23 mouse cellular contexts compared by ENCODE assay signal in genomic region chr4:45853496-45854246, GRCm38 (mm10). TPM values are rescaled to one million over a fixed set of nuclear protein-coding genes. Genes with fewer than 3 reads are reported as not detected.
A peak's percentile ranks its signal among the peaks of the same experiment; 100 is the strongest.
DNase-seq lines count a peak whose midpoint lies in the region; ATAC-seq and TF ChIP-seq lines count a peak whose summit lies in the region.
"Had no signal": no experiment of that assay in that cellular context is flagged by ENCODE, and none has a peak within 500 bp of the region (broad histone marks: within the 10 kb centered on the region; RNA-seq: fewer than 3 reads in every experiment).

No protein-coding gene starts in this region.

- WGBS in heart, embryonic 14.5 days = 33% methylated on average over 15 of the region's 15 CpGs
- WGBS in liver, adult 2 months = 60% methylated on average over 15 of the region's 15 CpGs
- WGBS in liver, postnatal 0 days (ENCODE audit: insufficient replicate concordance) = 75% methylated on average over 15 of the region's 15 CpGs
- 33% methylated on average over 15 of the region's 15 CpGs for WGBS in lung, postnatal 0 days

- intact Hi-C loops in heart, postnatal 25 days (cut with DNase I) = loop anchor here (5.0 kb wide), 2 partner anchors 66 to 756 kb away; no protein-coding TSS in a partner anchor

- ATAC-seq in heart, embryonic 14.5 days (ENCODE audit: insufficient number of reproducible peaks, insufficient read depth, low FRiP score, low read depth) = no peak; the same call in 1 of the 2 replicates
- ATAC-seq in liver, postnatal 0 days = no peak
- no peak for ATAC-seq in lung, postnatal 0 days
- ATAC-seq: intestine, embryonic 16.5 days; liver, embryonic 12.5 days; Patski had no signal

- 0 out of 2 replicates have a peak overlapping the region, but pooled peaks have one; percentile 7 for H3K4me2 ChIP-seq in heart, embryonic 14.5 days (ENCODE audit: low read length)
- H3K4me2 ChIP-seq in liver, postnatal 0 days (ENCODE audit: low read depth, low read length) = no peak overlapping the region
- no peak overlapping the region for H3K4me2 ChIP-seq in lung, postnatal 0 days (replicated peaks; ENCODE audit: low read depth, low read length)
- H3K4me2 ChIP-seq: embryonic facial prominence, embryonic 15.5 days; hindbrain, embryonic 14.5 days; liver, embryonic 12.5 days; midbrain, embryonic 12.5 days had no signal

- TF ChIP-seq POLR2A in liver, adult 2 months (IDR thresholded peaks at IDR 0.05; ENCODE audit: extremely low read depth, insufficient read depth, low read length) = no peak

- H3K9me3 ChIP-seq in heart, embryonic 14.5 days (ENCODE audit: control insufficient read depth, low read length) = no peaks in the 10 kb centered on the region
- no peaks in the 10 kb centered on the region for H3K9me3 ChIP-seq in liver, postnatal 0 days (ENCODE audit: low read length)
- no peaks in the 10 kb centered on the region for H3K9me3 ChIP-seq in lung, postnatal 0 days (ENCODE audit: low read length)
- H3K9me3 ChIP-seq: embryonic facial prominence, embryonic 15.5 days; liver, embryonic 12.5 days; midbrain, embryonic 12.5 days had no signal

- H3K36me3 ChIP-seq in heart, embryonic 14.5 days (ENCODE audit: control insufficient read depth, insufficient read depth, low read length) = no peaks in the 10 kb centered on the region
- H3K36me3 ChIP-seq in liver, adult 2 months (ENCODE audit: control insufficient read depth, insufficient read depth, low read length) = peaks cover 10% of the 10 kb centered on the region
- no peaks in the 10 kb centered on the region for H3K36me3 ChIP-seq in liver, postnatal 0 days (replicated peaks; ENCODE audit: insufficient read depth, low read length)
- no peaks in the 10 kb centered on the region for H3K36me3 ChIP-seq in lung, postnatal 0 days (ENCODE audit: insufficient read depth, low read length)
- H3K36me3 ChIP-seq: embryonic facial prominence, embryonic 15.5 days; liver, embryonic 12.5 days; midbrain, embryonic 12.5 days had no signal

- no peak for TF ChIP-seq CTCF in liver, adult 2 months (IDR thresholded peaks at IDR 0.05; ENCODE audit: low read depth, low read length)
- no peak for TF ChIP-seq CTCF in liver, postnatal 0 days (IDR thresholded peaks at IDR 0.05; ENCODE audit: low read depth)
- no peak for TF ChIP-seq CTCF in lung, postnatal 0 days (IDR thresholded peaks at IDR 0.05)

- H3K27ac ChIP-seq in heart, embryonic 14.5 days (replicated peaks in 1 of 2; ENCODE audit: control insufficient read depth in 1 of 2, insufficient read depth in 1 of 2, low read depth in 2 of 2, low read length in 2 of 2) = no peak overlapping the region
- 0 out of 2 replicates have a peak overlapping the region, but pooled peaks have one; percentile 41 for H3K27ac ChIP-seq in liver, adult 2 months (replicated peaks; ENCODE audit: insufficient read depth, low read depth, low read length)
- no peak overlapping the region for H3K27ac ChIP-seq in liver, postnatal 0 days (ENCODE audit: low read depth)
- no peak overlapping the region for H3K27ac ChIP-seq in lung, postnatal 0 days (ENCODE audit: low read length)
- H3K27ac ChIP-seq: embryonic facial prominence, embryonic 15.5 days; hindbrain, embryonic 14.5 days; liver, embryonic 12.5 days; midbrain, embryonic 12.5 days had no signal

- H3K9ac ChIP-seq in heart, embryonic 14.5 days (ENCODE audit: low read length) = no peak overlapping the region
- no peak overlapping the region for H3K9ac ChIP-seq in liver, adult 2 months (ENCODE audit: low read depth, low read length)
- H3K9ac ChIP-seq in liver, postnatal 0 days (replicated peaks) = no peak overlapping the region
- H3K9ac ChIP-seq in lung, postnatal 0 days (replicated peaks; ENCODE audit: low read depth) = no peak overlapping the region
- H3K9ac ChIP-seq: embryonic facial prominence, embryonic 15.5 days; hindbrain, embryonic 14.5 days; liver, embryonic 12.5 days; midbrain, embryonic 12.5 days had no signal

- 0 out of 2 replicates have a peak, but pooled peaks cover 3% of the 10 kb centered on the region for H3K27me3 ChIP-seq in heart, embryonic 14.5 days (ENCODE audit: control insufficient read depth, insufficient read depth, low read length)
- no peaks in the 10 kb centered on the region for H3K27me3 ChIP-seq in liver, adult 2 months (ENCODE audit: control insufficient read depth, insufficient read depth, low read length)
- H3K27me3 ChIP-seq in liver, postnatal 0 days (ENCODE audit: insufficient read depth, low read length) = no peaks in the 10 kb centered on the region
- no peaks in the 10 kb centered on the region for H3K27me3 ChIP-seq in lung, postnatal 0 days (replicated peaks; ENCODE audit: insufficient read depth, low read length)
- H3K27me3 ChIP-seq: Patski had no signal

- DNase-seq in heart, postnatal 25 days (ENCODE audit: low spot score) = no peak
- DNase-seq in liver, adult 2 months (ENCODE audit: extremely low read depth, low read depth, low spot score) = peak; percentile 20
- DNase-seq in liver, postnatal 0 days = no peak
- peak; percentile 29 for DNase-seq in lung, postnatal 0 days (ENCODE audit: low spot score)
- DNase-seq in lung, postnatal 36 days = peak; percentile 14
- DNase-seq in cerebellum, postnatal 10 days = no peak
- DNase-seq: adrenal gland, postnatal 10 days; cerebellum, postnatal 14 days; heart, postnatal 10 days; right cerebral cortex, postnatal 4 days; thymus, postnatal 25 days had no signal

- H3K4me3 ChIP-seq in heart, embryonic 14.5 days (ENCODE audit: control insufficient read depth in 1 of 2, insufficient read depth in 1 of 2, low read depth in 1 of 2, low read length in 2 of 2) = no peak overlapping the region
- no peak overlapping the region for H3K4me3 ChIP-seq in liver, adult 2 months (ENCODE audit: insufficient read depth, low read depth, low read length)
- no peak overlapping the region for H3K4me3 ChIP-seq in liver, postnatal 0 days (ENCODE audit: low read depth, low read length)
- no peak overlapping the region for H3K4me3 ChIP-seq in lung, postnatal 0 days (ENCODE audit: low read depth, low read length)
- H3K4me3 ChIP-seq: embryonic facial prominence, embryonic 15.5 days; liver, embryonic 12.5 days; midbrain, embryonic 12.5 days had no signal

- no peak for TF ChIP-seq EP300 in liver, postnatal 0 days (IDR thresholded peaks at IDR 0.05; ENCODE audit: low read depth)
- TF ChIP-seq EP300 in lung, postnatal 0 days (IDR thresholded peaks at IDR 0.05) = no peak

- H3K4me1 ChIP-seq in heart, embryonic 14.5 days (ENCODE audit: control insufficient read depth in 2 of 2, insufficient read depth in 2 of 2, low read length in 2 of 2) = peaks cover 5 to 8% of the 10 kb centered on the region in 2 experiments; a peak in 3 of 4 replicates
- peaks cover 30% of the 10 kb centered on the region for H3K4me1 ChIP-seq in liver, adult 2 months (ENCODE audit: control insufficient read depth, insufficient read depth, low read length)
- H3K4me1 ChIP-seq in liver, postnatal 0 days (ENCODE audit: insufficient read depth) = peaks cover 3% of the 10 kb centered on the region; the same call in 1 of the 2 replicates
- H3K4me1 ChIP-seq in lung, postnatal 0 days (ENCODE audit: insufficient read depth, low read depth, low read length) = no peaks in the 10 kb centered on the region; the same call in 1 of the 2 replicates
- H3K4me1 ChIP-seq: embryonic facial prominence, embryonic 15.5 days; liver, embryonic 12.5 days had no signal

- H3K79me2 ChIP-seq in liver, adult 2 months (ENCODE audit: control insufficient read depth, insufficient read depth, low read length) = peaks cover 16% of the 10 kb centered on the region; the same call in 1 of the 2 replicates

RNA-seq across cellular contexts. Expression of gene Stra6l, which starts 5.2 kb away (rescaled TPM):
- polyA plus RNA-seq in heart, embryonic 14.5 days (2014; fragmentation: Nextera tagmentation; extraction: Ambion mirVana) = 0.11 and 0.16 TPM in 2 replicates
- total RNA-seq in heart, postnatal 25 days (2021) = not detected
- 86.7 and 103 TPM in 2 replicates for total RNA-seq in liver, adult 2 months (2014; rRNA removed)
- polyA plus RNA-seq in liver, adult 2 months (2012; rRNA removed) = 161 and 173 TPM in 2 replicates
- polyA plus RNA-seq in liver, postnatal 0 days (2015; fragmentation: Nextera tagmentation; extraction: Ambion mirVana) = 16.9 and 18.9 TPM in 2 replicates
- 0.05 TPM in 1 of 2 replicates, not detected in the other for polyA plus RNA-seq in lung, postnatal 0 days (2015; fragmentation: Nextera tagmentation; extraction: Ambion mirVana)
- total RNA-seq: heart, postnatal 10 days; layer of hippocampus, postnatal 14 days; megakaryocyte progenitor cell, adult 5-6 weeks had no signal

RNA-seq across cellular contexts. Expression of gene Igfbpl1, which starts 26.9 kb away (rescaled TPM):
- 5.9 TPM in 2 replicates for polyA plus RNA-seq in heart, embryonic 14.5 days (2014; fragmentation: Nextera tagmentation; extraction: Ambion mirVana)
- 1 to 10 TPM in 1 of 2 experiments, under 1 TPM in 1; 0.83 to 1.6 TPM for total RNA-seq in heart, postnatal 25 days (2021)
- not detected in 2 replicates for total RNA-seq in liver, adult 2 months (2014; rRNA removed)
- polyA plus RNA-seq in liver, adult 2 months (2012; rRNA removed) = not detected in 2 replicates
- not detected in 2 replicates for polyA plus RNA-seq in liver, postnatal 0 days (2015; fragmentation: Nextera tagmentation; extraction: Ambion mirVana)
- polyA plus RNA-seq in lung, postnatal 0 days (2015; fragmentation: Nextera tagmentation; extraction: Ambion mirVana) = not detected in 2 replicates
- total RNA-seq: megakaryocyte progenitor cell, adult 5-6 weeks; monocyte, adult 5-6 weeks had no signal
- polyA plus RNA-seq: kidney, embryonic 16.5 days; liver, embryonic 12.5 days; Patski had no signal

RNA-seq across cellular contexts. Expression of gene Ccdc180, which starts 36.4 kb away (rescaled TPM):
- 0.13 and 0.19 TPM in 2 replicates for polyA plus RNA-seq in heart, embryonic 14.5 days (2014; fragmentation: Nextera tagmentation; extraction: Ambion mirVana)
- total RNA-seq in heart, postnatal 25 days (2021) = not detected
- not detected in 2 replicates for total RNA-seq in liver, adult 2 months (2014; rRNA removed)
- 0.02 TPM in 2 replicates for polyA plus RNA-seq in liver, adult 2 months (2012; rRNA removed)
- 0.16 and 0.18 TPM in 2 replicates for polyA plus RNA-seq in liver, postnatal 0 days (2015; fragmentation: Nextera tagmentation; extraction: Ambion mirVana)
- 1.4 and 2.9 TPM in 2 replicates for polyA plus RNA-seq in lung, postnatal 0 days (2015; fragmentation: Nextera tagmentation; extraction: Ambion mirVana)
- total RNA-seq: heart, postnatal 10 days; monocyte, adult 5-6 weeks had no signal
- polyA plus RNA-seq: limb, embryonic 11.5 days; midbrain, embryonic 12.5 days; Patski had no signal

RNA-seq across cellular contexts. Expression of gene Aldh1b1, which starts 54.8 kb away (rescaled TPM):
- 68.7 and 75.0 TPM in 2 replicates for polyA plus RNA-seq in heart, embryonic 14.5 days (2014; fragmentation: Nextera tagmentation; extraction: Ambion mirVana)
- total RNA-seq in heart, postnatal 25 days (2021) = 10 to 100 TPM; 16.0 to 17.5 TPM
- total RNA-seq in liver, adult 2 months (2014; rRNA removed) = 80.3 and 156 TPM in 2 replicates
- 96.4 and 108 TPM in 2 replicates for polyA plus RNA-seq in liver, adult 2 months (2012; rRNA removed)
- polyA plus RNA-seq in liver, postnatal 0 days (2015; fragmentation: Nextera tagmentation; extraction: Ambion mirVana) = 91.5 and 96.4 TPM in 2 replicates
- 3.7 and 5.5 TPM in 2 replicates for polyA plus RNA-seq in lung, postnatal 0 days (2015; fragmentation: Nextera tagmentation; extraction: Ambion mirVana)

Comparison
In these comparisons a context has a peak if more than half of its experiments do, and no peak if none do; other contexts are left out.
1. DNase-seq: peak in liver, adult 2 months (single experiment), lung, postnatal 0 days (single experiment) and lung, postnatal 36 days (single experiment); none in heart, postnatal 25 days (single experiment), liver, postnatal 0 days (single experiment) and cerebellum, postnatal 10 days (0 of 2).
2. RNA of gene Stra6l, which starts 5.2 kb away (polyA plus RNA-seq): 161 to 173 TPM in liver, adult 2 months and 16.9 to 18.9 TPM in liver, postnatal 0 days; 0.11 to 0.16 TPM in heart, embryonic 14.5 days and 0.05 TPM in lung, postnatal 0 days; every median in the first group is over 10 times any median in the second.